Mouse (Mus musculus): ENCODE measurements around the gene Tepsin. TPM values are rescaled to one million over a fixed set of nuclear protein-coding genes. Genes with fewer than 3 reads are reported as not detected.
A peak's percentile ranks its signal among the peaks of the same experiment; 100 is the strongest.

Tepsin gene
- polyA plus RNA-seq, 1 experiment from 2014 or later: 11.3 TPM

GRCm38 (mm10) chr11:120107796-120108195 lies 9.3 kb upstream of the Tepsin start:
- H3K9me3 ChIP-seq (replicated peaks): no peaks in the 10 kb centered on the region
- no peaks in the 10 kb centered on the region for H3K27me3 ChIP-seq (replicated peaks)
- 88% methylated on average over 9 of the region's 9 CpGs for WGBS (ENCODE audit: insufficient replicate concordance)
- no peak overlapping the region for H3K27ac ChIP-seq
- H3K4me3 ChIP-seq: no peak overlapping the region
- peaks cover 81% of the 10 kb centered on the region for H3K36me3 ChIP-seq
- H3K9ac ChIP-seq: no peak overlapping the region
- H3K4me1 ChIP-seq: peaks cover 6% of the 10 kb centered on the region; the same call in 1 of the 2 replicates
- no peak for ATAC-seq
- H3K4me2 ChIP-seq: no peak overlapping the region

GRCm38 (mm10) chr11:120107026-120107425 lies 8.5 kb upstream of the Tepsin start:
- no peak overlapping the region for H3K9ac ChIP-seq
- no peak for ATAC-seq
- H3K9me3 ChIP-seq (replicated peaks): no peaks in the 10 kb centered on the region
- no peak overlapping the region for H3K27ac ChIP-seq
- H3K4me1 ChIP-seq: peaks cover 6% of the 10 kb centered on the region; the same call in 1 of the 2 replicates
- H3K27me3 ChIP-seq (replicated peaks): no peaks in the 10 kb centered on the region
- no peak overlapping the region for H3K4me2 ChIP-seq
- 65% methylated on average over 2 of the region's 2 CpGs for WGBS (ENCODE audit: insufficient replicate concordance)
- no peak overlapping the region for H3K4me3 ChIP-seq
- H3K36me3 ChIP-seq: peaks cover 74% of the 10 kb centered on the region

GRCm38 (mm10) chr11:120103431-120103997 lies 5.0 kb upstream of the Tepsin start:
- Histone ChIP-seq H3K36me3 (peaks cover 56% of the 10 kb centered on the region), H3K27me3 (replicated peaks) (no peaks in the 10 kb centered on the region), H3K4me2 (no peak overlapping the region), H3K9me3 (replicated peaks) (no peaks in the 10 kb centered on the region), H3K4me3 (no peak overlapping the region), H3K9ac (no peak overlapping the region), H3K4me1 (peaks cover 19% of the 10 kb centered on the region), H3K27ac (no peak overlapping the region)
- no peak for ATAC-seq
- 62% methylated on average over 3 of the region's 3 CpGs for WGBS (ENCODE audit: insufficient replicate concordance)

- Histone ChIP-seq H3K9me3 (replicated peaks) (no peaks in the 10 kb centered on the region), H3K4me3 (no peak overlapping the region), H3K4me2 (no peak overlapping the region), H3K27me3 (replicated peaks) (no peaks in the 10 kb centered on the region), H3K36me3 (peaks cover 39% of the 10 kb centered on the region), H3K9ac (no peak overlapping the region), H3K4me1 (peaks cover 35% of the 10 kb centered on the region), H3K27ac (0 out of 2 replicates have a peak overlapping the region, but pooled peaks have one; percentile 39)
- no peak for ATAC-seq
- 4% methylated on average over 3 of the region's 3 CpGs for WGBS (ENCODE audit: insufficient replicate concordance)
Measured at GRCm38 (mm10) chr11:120101036-120101435, 2.5 kb upstream of the Tepsin start.

- Histone ChIP-seq H3K9me3 (replicated peaks) (no peaks in the 10 kb centered on the region), H3K36me3 (peaks cover 67% of the 10 kb centered on the region), H3K4me3 (no peak overlapping the region), H3K27me3 (replicated peaks) (no peaks in the 10 kb centered on the region), H3K9ac (no peak overlapping the region), H3K27ac (no peak overlapping the region), H3K4me2 (no peak overlapping the region), H3K4me1 (peaks cover 22% of the 10 kb centered on the region)
- 0 out of 2 replicates have a peak, but pooled peaks have one; percentile 17 for ATAC-seq
- WGBS (ENCODE audit: insufficient replicate concordance): 78% methylated on average over 22 of the region's 23 CpGs
Measured at GRCm38 (mm10) chr11:120092817-120093591, 5.5 kb downstream of the Tepsin start.

- no peak overlapping the region for H3K4me2 ChIP-seq
- peaks cover 21% of the 10 kb centered on the region for H3K4me1 ChIP-seq
- ATAC-seq: no peak
- H3K9ac ChIP-seq: no peak overlapping the region
- no peaks in the 10 kb centered on the region for H3K27me3 ChIP-seq (replicated peaks)
- no peak overlapping the region for H3K4me3 ChIP-seq
- H3K9me3 ChIP-seq (replicated peaks): no peaks in the 10 kb centered on the region
- H3K27ac ChIP-seq: no peak overlapping the region
- peaks cover 56% of the 10 kb centered on the region for H3K36me3 ChIP-seq
- 89% methylated on average over 4 of the region's 4 CpGs for WGBS (ENCODE audit: insufficient replicate concordance)
Measured at GRCm38 (mm10) chr11:120090661-120091060, 7.9 kb downstream of the Tepsin start.

- WGBS (ENCODE audit: insufficient replicate concordance): under 1% methylated on average over 42 of the region's 42 CpGs
- Histone ChIP-seq H3K9me3 (replicated peaks) (no peaks in the 10 kb centered on the region), H3K4me3 (peak within 1 kb of the TSS; percentile 95), H3K27ac (peak within 1 kb of the TSS; percentile 77), H3K9ac (peak within 1 kb of the TSS; percentile 94), H3K36me3 (peaks cover 26% of the 10 kb centered on the region), H3K27me3 (replicated peaks) (no peaks in the 10 kb centered on the region), H3K4me2 (peak within 1 kb of the TSS; percentile 99), H3K4me1 (peaks cover 25% of the 10 kb centered on the region)
- peak; percentile 99 for ATAC-seq
Measured at GRCm38 (mm10) chr11:120086702-120087152, 11.8 kb downstream of the Tepsin start, which contains the start of gene Cep131. Cep131 (minus strand) TSS chr11:120086827.

GRCm38 (mm10) chr11:120085891-120086627 lies 12.5 kb downstream of the Tepsin start:
- Histone ChIP-seq H3K9me3 (replicated peaks) (no peaks in the 10 kb centered on the region), H3K9ac (peak overlapping the region; percentile 94), H3K4me1 (peaks cover 25% of the 10 kb centered on the region), H3K27me3 (replicated peaks) (no peaks in the 10 kb centered on the region), H3K36me3 (peaks cover 25% of the 10 kb centered on the region), H3K27ac (peak overlapping the region; percentile 77), H3K4me3 (peak overlapping the region; percentile 95), H3K4me2 (peak overlapping the region; percentile 99)
- peak; percentile 30 for ATAC-seq
- 1% methylated on average over 25 of the region's 25 CpGs for WGBS (ENCODE audit: insufficient replicate concordance)

- Histone ChIP-seq H3K27me3 (replicated peaks) (no peaks in the 10 kb centered on the region), H3K9me3 (replicated peaks) (no peaks in the 10 kb centered on the region), H3K4me2 (no peak overlapping the region), H3K4me1 (peaks cover under 1% of the 10 kb centered on the region; the same call in 1 of the 2 replicates), H3K36me3 (peaks cover 56% of the 10 kb centered on the region), H3K9ac (no peak overlapping the region), H3K27ac (no peak overlapping the region), H3K4me3 (no peak overlapping the region)
- ATAC-seq: no peak
- WGBS (ENCODE audit: insufficient replicate concordance): 86% methylated on average over 6 of the region's 6 CpGs
Measured at GRCm38 (mm10) chr11:120080282-120080681, 18.2 kb downstream of the Tepsin start.

- Histone ChIP-seq H3K36me3 (peaks cover 60% of the 10 kb centered on the region), H3K4me1 (no peaks in the 10 kb centered on the region), H3K9ac (no peak overlapping the region), H3K4me2 (no peak overlapping the region), H3K27ac (no peak overlapping the region), H3K27me3 (replicated peaks) (no peaks in the 10 kb centered on the region), H3K4me3 (no peak overlapping the region), H3K9me3 (replicated peaks) (no peaks in the 10 kb centered on the region)
- 53% methylated on average over 3 of the region's 3 CpGs for WGBS (ENCODE audit: insufficient replicate concordance)
- no peak for ATAC-seq
Measured at GRCm38 (mm10) chr11:120076191-120076590, 22.3 kb downstream of the Tepsin start.

GRCm38 (mm10) chr11:120072986-120073647 lies 25.4 kb downstream of the Tepsin start:
- Histone ChIP-seq H3K36me3 (peaks cover 65% of the 10 kb centered on the region), H3K9ac (no peak overlapping the region), H3K4me1 (no peaks in the 10 kb centered on the region), H3K27me3 (replicated peaks) (no peaks in the 10 kb centered on the region), H3K4me2 (no peak overlapping the region), H3K4me3 (no peak overlapping the region), H3K27ac (no peak overlapping the region), H3K9me3 (replicated peaks) (no peaks in the 10 kb centered on the region)
- 84% methylated on average over 9 of the region's 9 CpGs for WGBS (ENCODE audit: insufficient replicate concordance)
- no peak for ATAC-seq

Data from liver, embryonic 12.5 days (tissue).